Mouse (Mus musculus) G1E (cell line): Measurements from ENCODE around the gene Olfr1377. TPM values are rescaled to one million over a fixed set of nuclear protein-coding genes. Genes with fewer than 3 reads are reported as not detected.

Experiments
- ATAC-seq: 2 replicates; pipeline ENCODE4 v1.8.0; 2016; ENCODE audit warnings: mild to moderate bottlenecking; ENCODE audit not compliant: insufficient number of reproducible peaks, poor library complexity, low FRiP score, severe bottlenecking; ENCODE audit errors: extremely low read depth
- DNase-seq: peaks from one replicate; pipeline ENCODE4 v3.0.0; 2012; ENCODE audit warnings: low spot score
- H3K27me3 ChIP-seq: 2 replicates; pipeline ENCODE4 v1.6.1; 2012; ENCODE audit warnings: mild to moderate bottlenecking, low read length, inconsistent platforms; ENCODE audit not compliant: insufficient read depth
- H3K36me3 ChIP-seq: replicated peaks from 2 replicates; pipeline ENCODE3; 2012; ENCODE audit warnings: mild to moderate bottlenecking, inconsistent platforms
- H3K4me1 ChIP-seq: 2 replicates; pipeline ENCODE4 v1.6.1; 2012; ENCODE audit warnings: low read depth, low read length, inconsistent platforms, mixed read lengths; ENCODE audit not compliant: insufficient read depth
- H3K4me3 ChIP-seq: 2 replicates; pipeline ENCODE4 v1.5.1; 2012; ENCODE audit warnings: low read depth, mild to moderate bottlenecking, inconsistent platforms, low read length, moderate library complexity, mixed read lengths
- H3K9me3 ChIP-seq: replicated peaks from 2 replicates; pipeline ENCODE4 v1.6.1; 2012; ENCODE audit warnings: inconsistent platforms
- CTCF ChIP-seq: IDR thresholded peaks from 2 replicates; pipeline ENCODE4 v1.5.1; 2012; ENCODE audit warnings: low read depth, low read length, inconsistent platforms, mixed read lengths
- GATA1 ChIP-seq: IDR thresholded peaks from 2 replicates; pipeline ENCODE4 v1.6.1; 2012; ENCODE audit warnings: borderline replicate concordance, low read length, inconsistent platforms, mixed read lengths
- GATA2 ChIP-seq: IDR thresholded peaks from 2 replicates; pipeline ENCODE4 v1.6.1; 2012; ENCODE audit warnings: low read depth, low read length, inconsistent platforms, borderline replicate concordance
- POLR2AphosphoS5 ChIP-seq: IDR thresholded peaks from 2 replicates; pipeline ENCODE4 v1.6.1; 2012; ENCODE audit warnings: low read depth, low read length, inconsistent platforms; ENCODE audit not compliant: insufficient replicate concordance
- TAL1 ChIP-seq: conservative IDR thresholded peaks from 2 replicates; pipeline ENCODE4 v1.6.1; 2012; ENCODE audit warnings: low read depth, low read length, inconsistent platforms, mixed read lengths
- polyA plus RNA-seq: library from polyadenylated mRNA; stranded (reverse); fragments of >175 nt; gene quantifications from 2 replicates; pipeline ENCODE4 v1.2.3, GENCODE M21; 2012
- total RNA-seq, 2 experiments: library from RNA; stranded (forward) in 1 of 2; stranded (reverse) in 1 of 2; fragments of 200-1000 nt in 1 of 2; fragments of >200 nt in 1 of 2; fragmentation: Nextera tagmentation in 1 of 2; gene quantifications; 2 replicates each; pipeline ENCODE4 v1.2.3; 2014 to 2017

The Olfr1377 gene
- total and polyA plus RNA-seq, 3 experiments: 0.38 TPM; not detected in 2

DNA sequence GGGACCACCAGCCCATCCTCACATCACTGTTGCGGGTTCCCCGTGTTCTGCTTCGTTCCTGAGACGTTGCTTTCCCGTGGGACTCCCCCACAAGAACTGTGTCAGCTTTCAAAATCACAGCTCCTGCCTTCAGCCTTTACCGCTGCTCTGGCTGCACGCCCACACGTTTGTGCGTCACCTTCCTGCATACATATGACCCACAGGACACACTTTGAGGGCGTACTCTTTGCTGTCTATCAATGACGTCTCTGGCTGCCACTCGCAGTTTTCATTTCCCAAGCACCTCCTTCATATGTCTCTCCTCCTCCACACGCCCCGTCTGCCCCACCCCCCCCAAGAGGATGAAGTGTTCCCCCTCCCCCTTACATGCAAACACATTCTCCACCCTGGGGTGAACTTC, 29.5 kb upstream of the Olfr1377 start:
- H3K9me3 ChIP-seq: peaks cover 56% of the 10 kb centered on the region
- no peak for ATAC-seq
- no peak overlapping the region for H3K4me3 ChIP-seq
- no peaks in the 10 kb centered on the region for H3K27me3 ChIP-seq
- H3K4me1 ChIP-seq: no peaks in the 10 kb centered on the region
- TF ChIP-seq GATA1: no peak
- no peak for TF ChIP-seq POLR2AphosphoS5
- TF ChIP-seq CTCF: no peak
- TF ChIP-seq GATA2: no peak
- no peak for TF ChIP-seq TAL1
- no peak for DNase-seq
- no peaks in the 10 kb centered on the region for H3K36me3 ChIP-seq

DNA sequence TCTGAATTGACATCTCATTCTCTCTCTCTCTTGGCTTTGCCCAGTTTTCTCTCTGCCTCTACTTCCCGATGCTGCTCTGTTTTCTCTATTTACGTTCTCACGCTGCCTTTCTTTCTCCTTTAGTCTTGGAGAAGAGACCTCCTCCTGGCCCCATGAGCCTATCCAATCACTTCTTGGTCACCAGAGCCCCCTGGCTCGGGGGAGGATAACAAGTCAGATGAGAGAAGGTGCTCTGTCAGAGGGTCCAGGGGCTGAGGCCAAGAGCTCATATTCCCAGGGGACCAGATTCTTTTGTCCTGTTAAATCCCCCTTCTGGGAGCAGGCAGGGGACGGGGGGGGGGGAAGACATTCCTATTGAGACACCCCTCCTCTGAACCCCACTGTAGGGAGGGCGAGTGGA, 28.1 kb upstream of the Olfr1377 start, which contains the start of gene Prop1:
Gene Prop1 (minus strand): TSS at position 101 of the 400 bp plus-strand sequence.
- Histone ChIP-seq H3K4me3 (no peak within 1 kb of the TSS), H3K9me3 (peaks cover 59% of the 10 kb centered on the region), H3K4me1 (no peaks in the 10 kb centered on the region), H3K36me3 (no peaks in the 10 kb centered on the region), H3K27me3 (no peaks in the 10 kb centered on the region)
- ATAC-seq (no peak), DNase-seq (no peak)
- TF ChIP-seq GATA2: no peak
- TF ChIP-seq POLR2AphosphoS5: no peak
- TF ChIP-seq TAL1: no peak
- no peak for TF ChIP-seq GATA1
- TF ChIP-seq CTCF: no peak

DNA sequence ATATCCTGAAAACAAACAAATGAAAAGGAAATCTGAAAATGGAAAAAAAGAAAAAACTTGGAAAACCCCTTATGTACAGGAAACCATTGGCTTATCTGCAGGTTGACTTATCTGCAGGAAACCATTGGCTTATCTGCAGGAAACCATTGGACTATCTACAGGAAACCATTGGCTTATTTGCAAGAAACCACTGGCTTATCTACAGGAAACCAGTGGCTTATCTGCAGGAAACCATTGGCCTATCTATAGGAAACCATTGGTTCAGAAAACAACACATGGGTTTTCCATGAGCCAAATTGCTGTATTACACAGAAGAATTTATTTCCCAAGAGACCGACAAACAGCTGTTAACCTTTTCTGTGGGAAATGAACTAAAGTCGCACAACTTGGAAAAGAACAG, 16.9 kb upstream of the Olfr1377 start:
- ATAC-seq (no peak), DNase-seq (no peak)
- Histone ChIP-seq H3K9me3 (peaks cover 24% of the 10 kb centered on the region), H3K4me3 (no peak overlapping the region), H3K27me3 (no peaks in the 10 kb centered on the region), H3K36me3 (no peaks in the 10 kb centered on the region), H3K4me1 (no peaks in the 10 kb centered on the region)
- TF ChIP-seq TAL1: no peak
- TF ChIP-seq GATA1: no peak
- no peak for TF ChIP-seq CTCF
- no peak for TF ChIP-seq POLR2AphosphoS5
- no peak for TF ChIP-seq GATA2

DNA sequence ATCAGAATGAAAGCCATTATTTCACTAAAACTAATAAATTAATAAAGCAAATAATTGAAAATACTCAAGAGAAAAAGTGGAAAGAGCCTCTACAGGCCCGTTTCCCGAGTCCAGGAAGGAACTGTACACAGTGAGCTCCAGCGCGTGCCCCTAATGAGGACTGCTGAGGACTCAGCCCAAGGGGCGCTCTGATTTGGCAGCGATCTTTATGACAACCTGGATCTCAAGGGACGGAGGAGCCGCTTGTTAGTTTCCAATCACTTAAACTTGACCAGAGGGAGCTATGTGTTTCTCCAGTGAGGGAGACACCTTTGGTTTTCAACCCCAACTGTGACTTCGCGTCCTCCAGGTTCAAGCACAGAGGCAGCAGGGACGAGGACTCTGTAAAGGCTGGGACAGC, 15.5 kb upstream of the Olfr1377 start, which contains the start of gene Olfr1378:
Gene Olfr1378 (plus strand): TSS at position 301 of the 400 bp plus-strand sequence.
- H3K4me3 ChIP-seq: no peak within 1 kb of the TSS
- DNase-seq (no peak), ATAC-seq (no peak)
- H3K27me3 ChIP-seq: no peaks in the 10 kb centered on the region
- H3K9me3 ChIP-seq: peaks cover 26% of the 10 kb centered on the region
- H3K36me3 ChIP-seq: no peaks in the 10 kb centered on the region
- TF ChIP-seq TAL1 (no peak), CTCF (no peak), POLR2AphosphoS5 (no peak), GATA1 (no peak), GATA2 (no peak)
- H3K4me1 ChIP-seq: no peaks in the 10 kb centered on the region

DNA sequence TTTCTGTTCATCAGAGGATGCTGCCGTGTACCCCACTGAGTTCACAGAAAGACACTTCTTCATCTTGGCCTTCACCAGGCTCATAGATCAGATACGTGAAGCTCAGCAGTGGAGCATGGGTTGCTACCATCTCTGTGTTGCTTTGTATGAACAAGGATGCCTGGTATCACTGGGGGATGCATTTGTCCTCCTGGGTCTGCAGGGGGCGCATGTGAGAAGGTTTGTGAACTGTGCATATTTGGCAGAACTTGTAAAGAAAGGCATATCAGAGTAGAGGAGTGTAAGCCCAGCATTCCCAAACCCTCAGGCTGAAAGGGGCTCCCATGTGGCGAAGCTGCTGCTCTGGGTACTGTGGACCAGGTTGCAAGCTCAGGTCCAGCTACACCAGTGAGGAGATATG, 4.6 kb upstream of the Olfr1377 start:
- Histone ChIP-seq H3K4me3 (no peak overlapping the region), H3K27me3 (no peaks in the 10 kb centered on the region), H3K36me3 (no peaks in the 10 kb centered on the region), H3K4me1 (no peaks in the 10 kb centered on the region), H3K9me3 (peaks cover 42% of the 10 kb centered on the region)
- no peak for DNase-seq
- TF ChIP-seq GATA2: no peak
- no peak for TF ChIP-seq TAL1
- TF ChIP-seq GATA1: no peak
- TF ChIP-seq POLR2AphosphoS5: no peak
- no peak for TF ChIP-seq CTCF
- no peak for ATAC-seq

DNA sequence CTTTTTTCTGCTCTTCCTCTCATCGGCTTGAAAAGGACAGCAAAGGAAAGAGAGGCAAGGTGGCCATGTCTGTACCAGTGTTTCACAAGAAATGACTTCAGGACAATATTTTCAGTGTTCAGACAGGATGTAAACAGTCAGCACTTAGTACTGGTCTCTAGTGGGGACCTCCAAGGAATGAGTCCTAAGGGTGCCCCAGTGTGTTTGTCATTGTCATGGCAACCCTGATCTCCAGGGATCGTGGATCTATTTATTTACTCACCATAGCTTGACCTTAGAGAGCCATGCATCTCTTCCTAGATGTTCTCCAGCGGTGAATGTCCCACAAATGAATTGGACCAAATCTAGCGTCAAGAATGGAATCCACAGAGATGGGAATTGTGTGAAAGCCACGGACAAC, 21.5 kb downstream of the Olfr1377 start, which contains the start of gene Olfr51:
Gene Olfr51 (plus strand): TSS at position 301 of the 400 bp plus-strand sequence.
- DNase-seq: no peak
- ATAC-seq: no peak

More for the DNA sequence above, 21.5 kb downstream of the Olfr1377 start, which contains the start of gene Olfr51:
- Histone ChIP-seq H3K36me3 (no peaks in the 10 kb centered on the region), H3K4me1 (no peaks in the 10 kb centered on the region), H3K27me3 (no peaks in the 10 kb centered on the region), H3K4me3 (no peak within 1 kb of the TSS), H3K9me3 (peaks cover 11% of the 10 kb centered on the region)
- TF ChIP-seq CTCF: no peak
- no peak for TF ChIP-seq GATA2
- no peak for TF ChIP-seq GATA1
- TF ChIP-seq TAL1: no peak
- no peak for TF ChIP-seq POLR2AphosphoS5
